ENCODE assay signal across 22 mouse cellular contexts in genomic region chr12:79681571-79681970, GRCm38 (mm10).
DNase-seq lines count a peak whose midpoint lies in the region; ATAC-seq and TF ChIP-seq lines count a peak whose summit lies in the region.
"Had no signal": no experiment of that assay in that cellular context is flagged by ENCODE, and none has a peak within 500 bp of the region (broad histone marks: within the 10 kb centered on the region; RNA-seq: fewer than 3 reads in every experiment).

No protein-coding gene starts in this region.

- H3K4me1 ChIP-seq in forebrain, embryonic 15.5 days: peaks cover 27% of the 10 kb centered on the region
- H3K4me1 ChIP-seq in forebrain, embryonic 16.5 days (replicated peaks; ENCODE audit: control insufficient read depth, insufficient read depth, low read length): peaks cover 18% of the 10 kb centered on the region
- H3K4me1 ChIP-seq in kidney, embryonic 15.5 days: peaks cover 57% of the 10 kb centered on the region
- H3K4me1 ChIP-seq in hindbrain, postnatal 0 days (ENCODE audit: insufficient read depth, low read length): 0 out of 2 replicates have a peak, but pooled peaks cover 4% of the 10 kb centered on the region

- H3K9me3 ChIP-seq in forebrain, embryonic 15.5 days: no peaks in the 10 kb centered on the region
- H3K9me3 ChIP-seq in forebrain, embryonic 16.5 days (ENCODE audit: control insufficient read depth, low read length): no peaks in the 10 kb centered on the region
- H3K9me3 ChIP-seq in kidney, embryonic 15.5 days (replicated peaks): no peaks in the 10 kb centered on the region
- no peaks in the 10 kb centered on the region for H3K9me3 ChIP-seq in hindbrain, postnatal 0 days (ENCODE audit: low read length)
- H3K9me3 ChIP-seq: limb, embryonic 12.5 days; liver, embryonic 12.5 days; neural tube, embryonic 12.5 days had no signal

- no peak for TF ChIP-seq CTCF in hindbrain, postnatal 0 days (IDR thresholded peaks at IDR 0.05; ENCODE audit: low read depth)

- H3K4me2 ChIP-seq in forebrain, embryonic 15.5 days (replicated peaks): no peak overlapping the region
- H3K4me2 ChIP-seq in forebrain, embryonic 16.5 days (ENCODE audit: low read length): no peak overlapping the region
- H3K4me2 ChIP-seq in kidney, embryonic 15.5 days: no peak overlapping the region
- H3K4me2 ChIP-seq in hindbrain, postnatal 0 days (ENCODE audit: low read depth, low read length): no peak overlapping the region
- H3K4me2 ChIP-seq: limb, embryonic 12.5 days; liver, embryonic 12.5 days; neural tube, embryonic 12.5 days had no signal

- H3K4me3 ChIP-seq in forebrain, embryonic 15.5 days: no peak overlapping the region
- no peak overlapping the region for H3K4me3 ChIP-seq in forebrain, embryonic 16.5 days (replicated peaks; ENCODE audit: low read length)
- H3K4me3 ChIP-seq in kidney, embryonic 15.5 days (replicated peaks): no peak overlapping the region
- H3K4me3 ChIP-seq in hindbrain, postnatal 0 days (ENCODE audit: low read length): no peak overlapping the region
- H3K4me3 ChIP-seq: limb, embryonic 12.5 days; liver, embryonic 12.5 days; megakaryocyte, embryonic 14.5 days; neural tube, embryonic 12.5 days had no signal

- no peak for ATAC-seq in forebrain, embryonic 15.5 days (replicated peaks)
- ATAC-seq in forebrain, embryonic 16.5 days: no peak
- ATAC-seq in kidney, embryonic 15.5 days (replicated peaks; ENCODE audit: low FRiP score): no peak
- ATAC-seq in hindbrain, postnatal 0 days: no peak
- ATAC-seq: inflammation-experienced regulatory T-cells, adult 6 months; liver, embryonic 12.5 days had no signal

- WGBS in forebrain, embryonic 15.5 days: 82% methylated on average over 6 of the region's 6 CpGs
- 81% methylated on average over 6 of the region's 6 CpGs for WGBS in forebrain, embryonic 16.5 days
- 65% methylated on average over 6 of the region's 6 CpGs for whole genome bisulfite sequencing in kidney, embryonic 15.5 days
- WGBS in hindbrain, postnatal 0 days: 79% methylated on average over 6 of the region's 6 CpGs

- no peaks in the 10 kb centered on the region for H3K36me3 ChIP-seq in forebrain, embryonic 15.5 days
- no peaks in the 10 kb centered on the region for H3K36me3 ChIP-seq in forebrain, embryonic 16.5 days (ENCODE audit: control insufficient read depth, insufficient read depth)
- no peaks in the 10 kb centered on the region for H3K36me3 ChIP-seq in kidney, embryonic 15.5 days
- H3K36me3 ChIP-seq in hindbrain, postnatal 0 days (ENCODE audit: insufficient read depth, low read length): no peaks in the 10 kb centered on the region
- H3K36me3 ChIP-seq: limb, embryonic 12.5 days; liver, embryonic 12.5 days; neural tube, embryonic 12.5 days had no signal

- H3K9ac ChIP-seq in forebrain, embryonic 15.5 days (replicated peaks): no peak overlapping the region
- H3K9ac ChIP-seq in forebrain, embryonic 16.5 days (replicated peaks; ENCODE audit: low read depth, low read length): no peak overlapping the region
- H3K9ac ChIP-seq in kidney, embryonic 15.5 days: no peak overlapping the region
- no peak overlapping the region for H3K9ac ChIP-seq in hindbrain, postnatal 0 days (replicated peaks; ENCODE audit: low read length)
- H3K9ac ChIP-seq: forebrain, postnatal 0 days; limb, embryonic 12.5 days; liver, embryonic 12.5 days; neural tube, embryonic 12.5 days had no signal

- H3K27me3 ChIP-seq in forebrain, embryonic 15.5 days: no peaks in the 10 kb centered on the region
- no peaks in the 10 kb centered on the region for H3K27me3 ChIP-seq in forebrain, embryonic 16.5 days (replicated peaks; ENCODE audit: control insufficient read depth, insufficient read depth, low read length)
- no peaks in the 10 kb centered on the region for H3K27me3 ChIP-seq in kidney, embryonic 15.5 days
- H3K27me3 ChIP-seq in hindbrain, postnatal 0 days (ENCODE audit: insufficient read depth, low read length): no peaks in the 10 kb centered on the region
- H3K27me3 ChIP-seq: limb, embryonic 12.5 days; liver, embryonic 12.5 days; megakaryocyte, embryonic 14.5 days; neural tube, embryonic 12.5 days had no signal

- DNase-seq in kidney, adult 18-20 months: no peak
- peak; percentile 89 for DNase-seq in R1 (ENCODE audit: low read depth, low spot score)
- DNase-seq in hindbrain, postnatal 0 days (ENCODE audit: low spot score): no peak
- DNase-seq in left cerebral cortex, adult 9 months (ENCODE audit: low spot score in 2 of 2): no peak
- DNase-seq: adrenal gland, postnatal 36 days; cerebellum, adult 9-10 months; forebrain, postnatal 0 days; gastrocnemius, postnatal 14 days; heart, adult 18-20 months; kidney, adult 2 months; kidney, postnatal 10 days; lung, adult 2 months; midbrain, embryonic 14.5 days; right cerebral cortex, postnatal 14 days had no signal

- 0 out of 2 replicates have a peak overlapping the region, but pooled peaks have one; percentile 54 for H3K27ac ChIP-seq in forebrain, embryonic 15.5 days (replicated peaks)
- H3K27ac ChIP-seq in forebrain, embryonic 16.5 days (ENCODE audit: low read length): no peak overlapping the region
- H3K27ac ChIP-seq in kidney, embryonic 15.5 days: peak overlapping the region; percentile 80; the same call in 1 of the 2 replicates
- H3K27ac ChIP-seq in hindbrain, postnatal 0 days: peak overlapping the region; percentile 75
- H3K27ac ChIP-seq: limb, embryonic 12.5 days; liver, embryonic 12.5 days; neural tube, embryonic 12.5 days had no signal
